Mouse (Mus musculus) neural tube, embryonic 14.5 days (tissue): ENCODE measurements at regions not wholly inside any gene's neighbourhood (a gene's known extent, or its start where the extent isn't known, plus 50 kb on each side); places are given as distances from the start of the nearest gene placed in this dataset.

Experiments
- ATAC-seq: fragments of 200-750 bp; cut with Nextera tagmentation; 2 replicates; pipeline ENCODE4 v1.8.0; 2017; ENCODE audit warnings: low read depth, mild to moderate bottlenecking, moderate TSS enrichment, moderate library complexity
- H3K27ac ChIP-seq: fragments of 300-500 bp; sonication (generic); 2 replicates; pipeline ENCODE4 v1.5.1; 2014; ENCODE audit warnings: low read depth, mild to moderate bottlenecking, control low read depth, low read length, moderate library complexity, mixed read lengths
- H3K27me3 ChIP-seq: fragments of 300-500 bp; sonication (generic); 2 replicates; pipeline ENCODE4 v1.6.1; 2014; ENCODE audit warnings: low read length; ENCODE audit not compliant: control insufficient read depth, insufficient read depth
- H3K36me3 ChIP-seq: fragments of 300-500 bp; sonication (generic); 2 replicates; pipeline ENCODE4 v1.6.1; 2014; ENCODE audit warnings: low read length, mixed read lengths; ENCODE audit not compliant: control insufficient read depth, insufficient read depth
- H3K4me1 ChIP-seq: fragments of 300-500 bp; sonication (generic); 2 replicates; pipeline ENCODE4 v1.6.1; 2014; ENCODE audit warnings: low read length; ENCODE audit not compliant: control insufficient read depth, insufficient read depth
- H3K4me2 ChIP-seq: fragments of 300-500 bp; sonication (generic); 2 replicates; pipeline ENCODE4 v1.6.1; 2014; ENCODE audit warnings: mild to moderate bottlenecking, low read depth, low read length, control low read depth
- H3K4me3 ChIP-seq: fragments of 300-500 bp; sonication (generic); 2 replicates; pipeline ENCODE4 v1.5.1; 2014; ENCODE audit warnings: low read depth, low read length, control low read depth, mixed read lengths
- H3K9ac ChIP-seq: fragments of 300-500 bp; sonication (generic); replicated peaks from 2 replicates; pipeline ENCODE4 v1.6.1; 2014; ENCODE audit warnings: low read depth, mild to moderate bottlenecking, control low read depth, low read length, mixed read lengths
- H3K9me3 ChIP-seq: fragments of 300-500 bp; sonication (generic); 2 replicates; pipeline ENCODE4 v1.6.1; 2016; ENCODE audit warnings: low read length; ENCODE audit not compliant: control insufficient read depth
- WGBS: fragments of 180-500 bp; shearing (Covaris S2); extraction: QIAGEN DNeasy Blood & Tissue Kit; methylation state at CpG from one replicate; pipeline ENCODE4 v1.1.7; 2014; 5-methylcytosine and 5-hydroxymethylcytosine counted together

- WGBS, result 86% methylated on average over 5 of the region's 5 CpGs
- ATAC-seq, result no peak
- Histone ChIP-seq H3K4me2 (no peak overlapping the region), H3K4me1 (no peaks in the 10 kb centered on the region), H3K9me3 (no peaks in the 10 kb centered on the region), H3K4me3 (no peak overlapping the region), H3K36me3 (no peaks in the 10 kb centered on the region), H3K27ac (no peak overlapping the region), H3K9ac (no peak overlapping the region), H3K27me3 (no peaks in the 10 kb centered on the region)
Measured at GRCm38 (mm10) chr14:61846441-61846840, 239.2 kb downstream of the Kcnrg start.

DNA sequence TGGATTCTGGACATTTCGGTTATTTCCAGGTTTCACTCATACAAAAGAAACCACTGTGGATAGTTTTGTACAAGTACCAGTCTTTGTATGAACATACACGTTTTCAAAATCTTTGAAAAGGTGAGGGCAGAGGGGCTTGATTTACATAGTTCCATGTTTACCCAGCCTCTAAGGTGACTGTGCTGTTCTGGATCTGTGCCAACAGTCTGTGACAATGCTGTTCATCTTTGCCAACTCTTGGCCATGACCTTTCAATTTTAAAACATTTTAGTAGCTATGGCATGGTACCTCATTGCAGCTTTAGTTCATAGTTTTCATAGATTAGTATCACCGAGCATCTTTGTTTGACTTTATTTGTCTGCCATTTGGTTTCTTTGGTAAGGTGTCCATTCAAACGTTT, 243.0 kb downstream of the Kcnrg start:
- Histone ChIP-seq H3K4me2 (no peak overlapping the region), H3K4me1 (no peaks in the 10 kb centered on the region), H3K36me3 (no peaks in the 10 kb centered on the region), H3K27ac (no peak overlapping the region), H3K9me3 (no peaks in the 10 kb centered on the region), H3K4me3 (no peak overlapping the region), H3K27me3 (no peaks in the 10 kb centered on the region), H3K9ac (no peak overlapping the region)
- ATAC-seq, result no peak
- WGBS, result 82% methylated on average over 4 of the region's 4 CpGs

GRCm38 (mm10) chr14:61857616-61858015, 250.4 kb downstream of the Kcnrg start:
- WGBS, result 83% methylated on average over 6 of the region's 6 CpGs
- H3K4me1 ChIP-seq, result no peaks in the 10 kb centered on the region
- H3K4me2 ChIP-seq, result no peak overlapping the region
- H3K4me3 ChIP-seq, result no peak overlapping the region
- no peaks in the 10 kb centered on the region for H3K27me3 ChIP-seq
- H3K9ac ChIP-seq, result no peak overlapping the region
- H3K9me3 ChIP-seq, result no peaks in the 10 kb centered on the region
- H3K36me3 ChIP-seq, result no peaks in the 10 kb centered on the region
- H3K27ac ChIP-seq, result no peak overlapping the region
- no peak for ATAC-seq

DNA sequence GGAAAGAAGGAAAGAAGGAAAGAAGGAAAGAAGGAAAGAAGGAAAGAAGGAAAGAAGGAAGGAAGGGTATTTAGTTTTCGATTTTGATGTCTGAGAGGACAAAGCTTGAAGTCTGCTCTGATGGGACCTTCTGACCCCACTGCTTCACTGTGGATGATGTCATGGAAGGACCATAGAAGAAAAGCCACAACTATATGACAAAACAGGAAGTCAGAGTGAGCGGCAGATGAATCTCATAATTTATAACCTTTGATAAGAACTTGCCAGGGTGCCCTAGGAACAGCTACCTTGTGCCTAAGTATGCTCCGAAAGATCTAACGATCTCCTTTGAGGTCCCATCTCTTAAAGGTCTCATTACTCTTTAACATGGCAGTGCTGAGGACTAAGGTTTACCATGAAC, 253.4 kb downstream of the Kcnrg start:
- H3K9me3 ChIP-seq, result no peaks in the 10 kb centered on the region
- H3K27me3 ChIP-seq, result no peaks in the 10 kb centered on the region
- no peaks in the 10 kb centered on the region for H3K36me3 ChIP-seq
- H3K4me1 ChIP-seq, result no peaks in the 10 kb centered on the region
- H3K4me3 ChIP-seq, result no peak overlapping the region
- H3K4me2 ChIP-seq, result no peak overlapping the region
- H3K9ac ChIP-seq, result no peak overlapping the region
- WGBS, result 97% methylated on average over 4 of the region's 4 CpGs
- ATAC-seq, result no peak
- no peak overlapping the region for H3K27ac ChIP-seq

- no peaks in the 10 kb centered on the region for H3K4me1 ChIP-seq
- H3K9ac ChIP-seq, result no peak overlapping the region
- 92% methylated on average over 8 of the region's 8 CpGs for WGBS
- H3K27me3 ChIP-seq, result no peaks in the 10 kb centered on the region
- no peak overlapping the region for H3K4me3 ChIP-seq
- H3K36me3 ChIP-seq, result no peaks in the 10 kb centered on the region
- no peak overlapping the region for H3K27ac ChIP-seq
- no peak overlapping the region for H3K4me2 ChIP-seq
- H3K9me3 ChIP-seq, result no peaks in the 10 kb centered on the region
- no peak for ATAC-seq
Measured at GRCm38 (mm10) chr14:61861357-61861958, 254.2 kb downstream of the Kcnrg start.

DNA sequence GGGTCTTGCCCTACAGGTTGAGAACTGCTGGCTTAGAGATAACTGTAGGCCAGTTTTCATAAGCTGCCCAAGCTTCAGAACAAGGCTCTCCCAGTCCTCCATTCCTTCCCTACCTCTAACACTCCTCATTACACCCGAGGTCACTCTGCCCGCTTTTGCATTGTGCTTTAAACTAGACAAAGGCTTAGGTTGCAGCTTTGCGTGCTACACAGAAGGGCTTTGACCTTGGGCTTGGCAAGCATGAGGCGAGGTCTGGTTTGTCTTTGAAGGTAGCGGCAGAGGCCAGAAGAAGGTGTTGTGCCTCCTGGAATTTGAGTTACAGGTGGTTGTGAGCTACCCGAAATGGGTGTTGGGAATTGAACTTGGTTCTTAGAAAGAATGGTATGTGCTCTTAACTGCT, 255.7 kb downstream of the Kcnrg start:
- no peak for ATAC-seq
- Histone ChIP-seq H3K27ac (no peak overlapping the region), H3K27me3 (no peaks in the 10 kb centered on the region), H3K4me1 (no peaks in the 10 kb centered on the region), H3K36me3 (no peaks in the 10 kb centered on the region), H3K4me3 (no peak overlapping the region), H3K9ac (no peak overlapping the region), H3K9me3 (no peaks in the 10 kb centered on the region), H3K4me2 (no peak overlapping the region)
- WGBS, result 92% methylated on average over 6 of the region's 6 CpGs

DNA sequence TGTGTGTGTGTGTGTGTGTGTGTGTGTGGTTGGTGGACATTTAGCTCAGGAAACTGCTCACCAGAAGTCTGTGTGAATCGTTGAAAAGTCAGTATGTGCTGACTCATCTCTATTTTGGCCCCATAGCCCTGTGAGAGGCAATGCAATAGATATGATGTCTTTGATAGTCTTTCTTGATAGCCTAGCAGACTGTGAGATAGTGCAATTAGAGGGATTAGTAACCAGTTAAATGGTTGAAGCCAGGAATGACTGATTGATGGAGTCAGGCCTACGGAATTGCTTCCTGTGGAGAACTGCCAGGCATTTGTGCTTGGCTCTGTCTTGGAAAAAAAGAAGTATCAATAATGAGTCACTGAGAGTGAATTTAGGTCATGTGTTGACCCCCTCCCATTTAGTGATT, 256.2 kb downstream of the Kcnrg start:
- Histone ChIP-seq H3K4me3 (no peak overlapping the region), H3K4me2 (no peak overlapping the region), H3K9me3 (no peaks in the 10 kb centered on the region), H3K36me3 (no peaks in the 10 kb centered on the region), H3K9ac (no peak overlapping the region), H3K4me1 (no peaks in the 10 kb centered on the region), H3K27ac (no peak overlapping the region), H3K27me3 (no peaks in the 10 kb centered on the region)
- WGBS, result 61% methylated on average over 2 of the region's 2 CpGs
- ATAC-seq, result no peak

DNA sequence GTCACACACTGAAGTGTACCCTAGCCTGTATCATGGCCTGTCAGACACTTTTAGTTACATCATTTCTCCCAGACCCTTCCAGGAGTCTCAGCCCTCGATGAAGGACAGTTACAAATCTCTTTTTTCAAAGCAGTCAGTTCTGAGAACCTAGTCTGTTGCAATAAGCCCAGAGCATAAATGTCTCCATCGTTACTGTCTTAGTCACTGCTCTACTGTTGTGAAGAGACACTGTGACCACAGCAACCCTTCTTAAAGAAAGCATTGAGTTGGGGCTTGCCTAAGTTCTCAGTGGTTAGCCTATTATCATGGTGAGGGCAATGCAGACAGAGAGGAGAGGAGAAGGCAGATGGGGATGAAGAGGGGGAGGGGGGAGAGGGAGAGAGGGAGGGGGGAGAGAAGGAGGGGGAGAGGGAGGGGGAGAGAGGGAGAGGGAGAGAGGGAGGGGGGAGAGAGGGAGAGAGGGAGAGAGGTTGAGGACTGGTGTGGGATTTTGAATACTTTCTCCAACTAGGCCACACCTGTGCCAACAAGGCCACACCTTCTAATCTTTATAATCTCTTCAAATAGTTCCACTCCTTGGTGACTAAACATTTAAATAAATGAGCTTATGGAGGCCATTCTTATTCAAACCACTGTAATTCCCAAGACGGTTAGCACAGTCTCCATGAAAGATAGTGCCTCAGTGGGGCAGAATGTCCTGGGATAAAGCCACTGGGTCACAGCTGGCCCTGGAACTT, 259.4 kb downstream of the Kcnrg start:
- no peak overlapping the region for H3K27ac ChIP-seq
- no peaks in the 10 kb centered on the region for H3K36me3 ChIP-seq
- no peak for ATAC-seq
- no peaks in the 10 kb centered on the region for H3K27me3 ChIP-seq
- H3K9me3 ChIP-seq, result no peaks in the 10 kb centered on the region
- no peaks in the 10 kb centered on the region for H3K4me1 ChIP-seq
- 72% methylated on average over 3 of the region's 3 CpGs for WGBS
- no peak overlapping the region for H3K9ac ChIP-seq
- H3K4me2 ChIP-seq, result no peak overlapping the region
- no peak overlapping the region for H3K4me3 ChIP-seq

DNA sequence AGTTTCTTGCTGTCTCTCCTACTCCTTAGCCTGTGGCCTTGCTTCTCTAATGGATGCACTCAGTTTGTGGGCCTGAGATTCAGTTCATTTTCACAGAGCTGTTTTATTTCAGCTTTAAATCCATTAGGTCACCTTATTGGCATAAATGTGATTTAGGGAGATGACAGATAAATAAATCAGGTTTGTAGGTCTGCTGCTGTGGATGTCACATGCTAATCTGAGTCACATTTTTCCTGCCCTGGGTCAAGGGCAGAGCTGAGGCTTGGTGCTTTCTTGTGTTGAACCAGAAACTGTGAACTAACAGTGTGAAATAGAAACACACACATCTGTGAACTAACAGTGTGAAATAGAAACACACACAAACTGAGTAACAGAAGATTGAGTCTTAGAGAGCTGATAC, 266.9 kb downstream of the Kcnrg start:
- Histone ChIP-seq H3K9me3 (no peaks in the 10 kb centered on the region), H3K4me3 (no peak overlapping the region), H3K4me2 (no peak overlapping the region), H3K4me1 (no peaks in the 10 kb centered on the region), H3K27ac (no peak overlapping the region), H3K9ac (no peak overlapping the region), H3K27me3 (no peaks in the 10 kb centered on the region), H3K36me3 (no peaks in the 10 kb centered on the region)
- ATAC-seq, result no peak
